Mouse (Mus musculus): Measurements from ENCODE around the gene Spin4.

Gene Spin4

GRCm38 (mm10) chrX:95026361-95026892 is at the start of gene Spin4:
Spin4 (minus strand) TSS chrX:95026682.
- peak; percentile 83 for DNase-seq

- no peak for DNase-seq
Measured at GRCm38 (mm10) chrX:95027907-95028306, 1.4 kb upstream of the Spin4 start.

- DNase-seq: no peak
Measured at GRCm38 (mm10) chrX:95025779-95026360, 612 bp downstream of the Spin4 start.

- DNase-seq: no peak
Measured at GRCm38 (mm10) chrX:95012033-95012432, 14.4 kb downstream of the Spin4 start.

- DNase-seq: no peak
Measured at GRCm38 (mm10) chrX:94998845-94999244, 27.6 kb downstream of the Spin4 start.

- DNase-seq: no peak
Measured at GRCm38 (mm10) chrX:94994113-94994512, 32.4 kb downstream of the Spin4 start.

- DNase-seq: no peak
Measured at GRCm38 (mm10) chrX:94990903-94991302, 35.6 kb downstream of the Spin4 start.

GRCm38 (mm10) chrX:94990080-94990825 is 36.2 kb downstream of the Spin4 start:
- DNase-seq: peak; percentile 3

All from cerebellum, adult 9-11 months (tissue).